Mouse (Mus musculus) hindbrain, embryonic 15.5 days (tissue): Measurements from ENCODE around the gene Spata5. TPM values are rescaled to one million over a fixed set of nuclear protein-coding genes. Genes with fewer than 3 reads are reported as not detected.

Source experiments
- ATAC-seq: fragments of 200-750 bp; cut with Nextera tagmentation; 2 replicates; pipeline ENCODE4 v1.8.0; 2017; ENCODE audit warnings: low read depth, moderate number of reproducible peaks, moderate TSS enrichment; ENCODE audit not compliant: low FRiP score
- H3K27ac ChIP-seq: fragments of 300-500 bp; sonication (generic); replicated peaks from 2 replicates; pipeline ENCODE4 v1.5.1; 2015; ENCODE audit warnings: mild to moderate bottlenecking, inconsistent platforms
- H3K27me3 ChIP-seq: fragments of 300-500 bp; sonication (generic); 2 replicates; pipeline ENCODE4 v1.6.1; 2015; ENCODE audit warnings: control low read depth, inconsistent platforms
- H3K36me3 ChIP-seq: fragments of 300-500 bp; sonication (generic); 2 replicates; pipeline ENCODE4 v1.6.1; 2015; ENCODE audit warnings: control low read depth, inconsistent platforms
- H3K4me1 ChIP-seq: fragments of 300-500 bp; sonication (generic); replicated peaks from 2 replicates; pipeline ENCODE4 v1.6.1; 2015; ENCODE audit warnings: control low read depth, inconsistent platforms
- H3K4me2 ChIP-seq: fragments of 300-500 bp; sonication (generic); 2 replicates; pipeline ENCODE4 v1.6.1; 2015; ENCODE audit warnings: moderate library complexity, mild to moderate bottlenecking, inconsistent platforms
- H3K4me3 ChIP-seq: fragments of 300-500 bp; sonication (generic); 2 replicates; pipeline ENCODE4 v1.5.1; 2015; ENCODE audit warnings: mild to moderate bottlenecking, inconsistent platforms
- H3K9ac ChIP-seq: fragments of 300-500 bp; sonication (generic); 2 replicates; pipeline ENCODE4 v1.6.1; 2015; ENCODE audit warnings: inconsistent platforms
- H3K9me3 ChIP-seq: fragments of 300-500 bp; sonication (generic); 2 replicates; pipeline ENCODE4 v1.6.1; 2016; ENCODE audit warnings: control low read depth, inconsistent platforms
- WGBS: fragments of 180-500 bp; shearing (Covaris S2); methylation state at CpG from one replicate; pipeline ENCODE4 v1.1.7; 2015; 5-methylcytosine and 5-hydroxymethylcytosine counted together
- polyA plus RNA-seq: library from polyadenylated mRNA; unstranded; fragments of >200 nt; fragmentation: Nextera tagmentation; extraction: Ambion mirVana; gene quantifications from 2 replicates; pipeline ENCODE4 v1.2.1, GENCODE M21; 2015

Spata5 gene
- polyA plus RNA-seq, 1 experiment from 2014 or later: 29.9 TPM

DNA sequence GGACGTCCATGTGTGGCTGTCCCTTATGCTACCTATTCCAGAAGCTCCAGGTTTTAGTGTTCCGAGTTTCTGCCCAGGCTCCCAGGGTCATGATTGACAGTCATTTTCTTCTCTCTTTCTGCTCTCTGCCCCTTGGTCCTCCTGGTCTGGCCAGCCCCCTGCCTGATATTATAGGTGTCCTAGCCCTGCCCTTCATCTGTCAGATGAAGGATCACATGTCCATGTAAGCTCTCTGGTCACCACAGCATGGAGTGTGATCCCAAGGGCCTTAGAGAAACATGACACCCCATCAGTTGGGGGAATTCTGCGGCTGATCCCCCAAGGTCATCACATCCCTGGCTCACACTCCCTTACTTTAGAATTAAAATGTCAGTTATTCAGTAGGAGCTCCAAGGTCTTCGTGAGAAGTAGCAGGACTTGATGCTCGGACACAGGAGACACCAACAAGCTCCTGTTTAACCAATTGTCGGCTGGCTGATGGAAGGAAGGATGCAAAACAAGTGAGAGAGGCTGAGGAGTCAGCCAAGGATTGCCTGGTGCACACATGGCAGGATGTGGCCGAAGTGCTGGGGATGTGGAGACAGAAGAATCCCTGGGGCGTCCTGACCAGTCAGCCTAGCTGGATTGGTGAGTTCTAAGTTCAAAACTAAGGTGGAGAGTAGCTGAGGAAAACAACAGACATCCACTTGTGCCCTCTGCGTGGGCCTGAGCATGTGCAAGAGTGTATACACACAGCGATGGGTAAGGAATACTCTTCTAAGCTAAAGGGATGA lies 195.4 kb downstream of the Spata5 start:
- no peak overlapping the region for H3K4me3 ChIP-seq
- H3K4me1 ChIP-seq: no peaks in the 10 kb centered on the region
- WGBS: 90% methylated on average over 10 of the region's 10 CpGs
- H3K9me3 ChIP-seq: no peaks in the 10 kb centered on the region
- no peaks in the 10 kb centered on the region for H3K27me3 ChIP-seq
- H3K9ac ChIP-seq: no peak overlapping the region
- ATAC-seq: no peak
- no peaks in the 10 kb centered on the region for H3K36me3 ChIP-seq
- H3K27ac ChIP-seq: no peak overlapping the region
- H3K4me2 ChIP-seq: no peak overlapping the region

DNA sequence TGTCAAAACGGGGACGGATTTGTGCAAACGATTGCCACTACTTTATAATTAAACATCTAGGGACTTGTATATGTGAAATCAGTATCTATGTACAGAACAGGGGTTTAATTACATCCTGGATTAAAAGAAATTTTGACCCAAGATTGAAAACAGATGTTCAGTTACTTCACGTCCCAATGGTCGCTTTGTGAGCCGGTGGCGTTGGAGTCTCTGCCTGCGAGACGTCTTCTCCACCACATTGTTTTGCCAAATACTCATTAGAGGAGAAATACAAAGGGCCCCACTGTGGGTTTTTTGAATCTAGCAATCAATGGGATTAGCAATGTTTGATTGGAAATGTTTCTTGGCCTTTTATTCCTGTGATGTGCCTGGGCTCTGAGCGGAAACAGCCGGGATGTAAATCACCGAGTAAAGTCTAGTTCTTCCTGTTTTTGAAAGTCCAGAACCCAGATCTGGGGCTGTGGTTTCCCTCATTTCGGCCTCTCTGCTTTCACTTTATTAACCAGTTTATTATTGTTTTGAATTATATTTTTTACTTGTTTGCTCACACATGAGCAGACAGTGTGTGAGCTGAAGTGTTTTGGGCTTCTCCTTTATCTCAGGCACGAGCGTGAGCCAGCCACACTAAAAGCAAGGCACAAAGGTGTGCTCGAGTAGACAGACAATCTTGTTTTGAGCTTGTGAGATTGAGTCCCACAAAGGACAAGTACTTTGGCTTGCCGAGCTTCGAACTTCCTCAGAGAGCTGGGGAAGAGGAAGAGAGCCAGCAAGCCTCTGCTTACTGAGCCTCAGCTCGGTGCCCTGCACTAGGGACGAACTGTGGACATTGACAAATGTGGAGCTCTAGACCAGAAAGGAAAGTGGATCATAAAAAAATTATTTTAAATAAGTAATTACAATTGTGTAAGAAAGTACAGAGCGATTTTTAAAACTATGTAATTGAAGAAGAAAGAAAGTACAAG lies 197.2 kb downstream of the Spata5 start:
- H3K4me2 ChIP-seq: no peak overlapping the region
- WGBS: 70% methylated on average over 21 of the region's 21 CpGs

More for the DNA sequence above, 197.2 kb downstream of the Spata5 start:
- H3K9me3 ChIP-seq: no peaks in the 10 kb centered on the region
- ATAC-seq: no peak
- H3K27ac ChIP-seq: no peak overlapping the region
- no peak overlapping the region for H3K4me3 ChIP-seq
- H3K36me3 ChIP-seq: no peaks in the 10 kb centered on the region
- H3K4me1 ChIP-seq: no peaks in the 10 kb centered on the region
- H3K27me3 ChIP-seq: no peaks in the 10 kb centered on the region
- H3K9ac ChIP-seq: no peak overlapping the region

Other genes with a start within 250 kb of the Spata5 start
- gene Il21, start 187.3 kb upstream of the Spata5 start, polyA plus RNA-seq: not detected in 2 replicates
- 4.9 and 5.8 TPM in 2 replicates for gene Bbs12, start 107.3 kb upstream of the Spata5 start, polyA plus RNA-seq
- 2.5 and 3.0 TPM in 2 replicates for gene Cetn4, start 107.2 kb upstream of the Spata5 start, polyA plus RNA-seq
- gene Fgf2, start 71.5 kb upstream of the Spata5 start, polyA plus RNA-seq: 0.35 and 1.2 TPM in 2 replicates
- 7.3 and 8.8 TPM in 2 replicates for gene Nudt6, start 315 bp downstream of the Spata5 start, polyA plus RNA-seq
- gene Spry1, start 220.1 kb downstream of the Spata5 start, polyA plus RNA-seq: 6.0 and 7.0 TPM in 2 replicates